Mouse (Mus musculus): ENCODE results near the gene 5730522E02Rik.

The 5730522E02Rik gene

GRCm38 (mm10) chr11:25573408-25574128, 637.0 kb downstream of the 5730522E02Rik start:
- in situ Hi-C loops (cut with MboI; ENCODE audit: unreplicated experiment in 2 of 2): no loop called here

- in situ Hi-C loops (cut with MboI; ENCODE audit: unreplicated experiment in 2 of 2): no loop called here
Observed at GRCm38 (mm10) chr11:25571396-25571795, 639.2 kb downstream of the 5730522E02Rik start.
